Mouse (Mus musculus) hindbrain, embryonic 13.5 days (tissue): ENCODE measurements around the gene Btbd35f10. TPM values are rescaled to one million over a fixed set of nuclear protein-coding genes. Genes with fewer than 3 reads are reported as not detected.
"Not testable (repeated sequence)": the region's sequence is repeated elsewhere in the genome, so short reads cannot be mapped to it uniquely, and the experiment has no call there.

Experiments
- ATAC-seq: fragments of 200-750 bp; cut with Nextera tagmentation; 2 replicates; pipeline ENCODE4 v1.8.0; 2017; ENCODE audit warnings: moderate TSS enrichment; ENCODE audit not compliant: low FRiP score
- H3K27ac ChIP-seq: fragments of 300-500 bp; sonication (generic); 2 replicates; pipeline ENCODE4 v1.5.1; 2015; ENCODE audit warnings: inconsistent platforms, mild to moderate bottlenecking, moderate library complexity
- H3K27me3 ChIP-seq: fragments of 300-500 bp; sonication (generic); 2 replicates; pipeline ENCODE4 v1.6.1; 2015; ENCODE audit warnings: mild to moderate bottlenecking, inconsistent platforms
- H3K36me3 ChIP-seq: fragments of 300-500 bp; sonication (generic); 2 replicates; pipeline ENCODE4 v1.6.1; 2015; ENCODE audit warnings: mild to moderate bottlenecking, inconsistent platforms
- H3K4me1 ChIP-seq: fragments of 300-500 bp; sonication (generic); replicated peaks from 2 replicates; pipeline ENCODE4 v1.6.1; 2015; ENCODE audit warnings: inconsistent platforms
- H3K4me2 ChIP-seq: fragments of 300-500 bp; sonication (generic); 2 replicates; pipeline ENCODE4 v1.6.1; 2015; ENCODE audit warnings: inconsistent platforms, mild to moderate bottlenecking, moderate library complexity
- H3K4me3 ChIP-seq: fragments of 300-500 bp; sonication (generic); 2 replicates; pipeline ENCODE4 v1.5.1; 2015; ENCODE audit warnings: mild to moderate bottlenecking, inconsistent platforms
- H3K9ac ChIP-seq: fragments of 300-500 bp; sonication (generic); 2 replicates; pipeline ENCODE4 v1.6.1; 2015; ENCODE audit warnings: mild to moderate bottlenecking, inconsistent platforms
- H3K9me3 ChIP-seq: fragments of 300-500 bp; sonication (generic); 2 replicates; pipeline ENCODE4 v1.6.1; 2016; ENCODE audit warnings: inconsistent platforms
- WGBS: fragments of 180-500 bp; shearing (Covaris S2); methylation state at CpG from one replicate; pipeline ENCODE4 v1.1.7; 2015; 5-methylcytosine and 5-hydroxymethylcytosine counted together
- polyA plus RNA-seq: library from polyadenylated mRNA; unstranded; fragments of >200 nt; fragmentation: Nextera tagmentation; extraction: Ambion mirVana; gene quantifications from 2 replicates; pipeline ENCODE4 v1.2.1, GENCODE M21; 2015

The Btbd35f10 gene
- polyA plus RNA-seq, result not detected in 2 replicates

- H3K4me1 ChIP-seq, H3K9me3 ChIP-seq, ATAC-seq, H3K36me3 ChIP-seq, H3K4me2 ChIP-seq, H3K4me3 ChIP-seq, H3K27ac ChIP-seq, H3K9ac ChIP-seq, H3K27me3 ChIP-seq: not testable (repeated sequence)
- no CpG with 5 or more reads among the region's 3 CpGs for WGBS
Observed at GRCm38 (mm10) chrX:3752785-3753184, at the start of gene Btbd35f10. Gene Btbd35f10 (minus strand): TSS chrX:3752885.

Other genes starting within 250 kb of the Btbd35f10 start
- not detected in 2 replicates for gene Btbd35f18, start 52.7 kb downstream of the Btbd35f10 start, polyA plus RNA-seq
- not detected in 2 replicates for gene Btbd35f16, start 204.1 kb upstream of the Btbd35f10 start, polyA plus RNA-seq